Mouse (Mus musculus) lung, postnatal 14 days (tissue): ENCODE data around the gene Oxsm.

Experiments
- DNase-seq: peaks from one replicate; pipeline ENCODE4 v3.0.0; 2021

Oxsm gene

DNA sequence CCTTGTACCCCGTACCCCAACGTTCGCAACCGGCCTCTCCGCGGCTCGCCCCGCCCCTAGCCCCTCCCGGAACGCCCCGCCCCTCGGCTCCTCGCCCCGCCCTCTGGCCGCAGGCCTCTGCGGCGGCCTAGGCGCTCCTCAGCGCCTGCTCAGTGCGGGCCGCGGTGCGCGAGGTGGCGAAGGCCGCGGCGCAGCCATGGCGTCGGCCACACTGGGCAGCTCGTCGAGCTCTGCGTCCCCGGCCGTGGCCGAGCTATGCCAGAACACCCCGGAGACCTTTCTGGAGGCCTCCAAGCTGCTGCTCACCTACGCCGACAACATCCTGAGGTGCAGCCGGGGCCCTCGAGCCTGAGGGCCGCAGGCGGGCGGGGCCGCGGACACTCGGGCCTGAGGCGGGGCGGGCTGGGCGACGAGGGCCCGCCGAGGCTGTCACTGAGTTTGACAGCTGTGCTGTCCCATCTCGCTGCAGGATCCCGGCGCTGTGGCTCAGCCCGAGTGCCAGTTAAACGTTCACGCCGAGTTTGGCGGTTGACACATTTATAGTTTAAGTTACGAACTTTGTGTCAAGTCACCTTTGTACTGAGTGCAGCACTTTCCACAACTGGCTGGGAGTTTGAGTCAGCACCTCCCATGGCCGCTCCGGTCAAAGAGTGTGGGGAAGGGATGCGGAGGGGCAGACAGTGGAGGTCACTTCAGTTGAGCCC is at the start of gene Oxsm, which contains the start of gene Ngly1:
Gene Oxsm, minus strand, starts transcription at position 638 of the 704 bp plus-strand sequence.
Gene Ngly1, plus strand, starts transcription at position 110 of the 704 bp plus-strand sequence.
- peak; percentile 90 for DNase-seq

DNA sequence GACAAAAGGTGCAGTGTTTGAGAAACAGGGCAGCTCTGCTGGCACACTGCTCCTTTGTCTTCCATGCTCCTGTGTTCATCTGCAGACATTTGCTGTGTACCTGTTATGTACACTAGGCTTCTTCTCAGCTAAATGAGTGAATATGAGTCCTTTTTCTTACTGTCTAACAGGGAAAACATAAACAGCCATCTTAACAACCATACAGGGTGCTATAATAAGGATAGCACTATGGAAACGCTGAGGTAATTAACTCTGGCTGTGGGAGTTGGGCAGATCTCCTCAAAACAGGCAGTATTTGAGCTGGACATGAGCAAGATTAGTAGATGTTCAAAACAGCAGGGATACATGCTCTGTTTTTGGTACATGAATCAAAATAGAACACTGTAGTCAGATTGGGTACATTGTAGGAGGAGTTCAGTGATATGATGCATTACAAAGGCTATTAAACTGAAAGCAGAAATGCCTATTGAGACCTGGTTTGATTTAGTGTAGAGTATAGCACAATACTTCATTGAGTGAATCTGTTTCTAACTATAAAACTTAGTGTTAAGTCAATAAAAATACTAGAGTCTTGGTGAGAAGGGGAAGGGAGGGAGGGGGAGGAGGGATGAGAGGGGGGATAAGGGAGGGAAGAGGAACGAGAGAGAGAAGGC is 47.3 kb upstream of the Oxsm start:
- no peak for DNase-seq

DNA sequence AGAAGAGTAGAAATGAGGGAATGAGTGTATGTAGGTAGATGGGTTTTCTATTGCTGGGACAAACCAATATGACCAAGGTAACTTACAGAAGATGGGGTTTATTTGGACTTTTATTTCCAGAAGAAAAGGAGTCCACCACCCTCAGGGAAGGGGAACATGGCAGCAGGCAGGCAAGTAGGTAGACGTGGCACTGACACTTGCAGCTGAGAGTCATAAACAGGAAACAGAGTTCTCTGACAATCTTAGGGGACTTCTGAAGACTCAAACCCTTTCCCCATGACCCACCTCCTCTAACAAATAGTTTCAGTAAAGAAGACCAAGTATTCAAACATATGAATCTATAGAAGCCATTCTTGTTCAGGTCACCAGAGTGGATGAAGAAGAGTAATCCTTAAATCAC is 44.3 kb upstream of the Oxsm start:
- no peak for DNase-seq

DNA sequence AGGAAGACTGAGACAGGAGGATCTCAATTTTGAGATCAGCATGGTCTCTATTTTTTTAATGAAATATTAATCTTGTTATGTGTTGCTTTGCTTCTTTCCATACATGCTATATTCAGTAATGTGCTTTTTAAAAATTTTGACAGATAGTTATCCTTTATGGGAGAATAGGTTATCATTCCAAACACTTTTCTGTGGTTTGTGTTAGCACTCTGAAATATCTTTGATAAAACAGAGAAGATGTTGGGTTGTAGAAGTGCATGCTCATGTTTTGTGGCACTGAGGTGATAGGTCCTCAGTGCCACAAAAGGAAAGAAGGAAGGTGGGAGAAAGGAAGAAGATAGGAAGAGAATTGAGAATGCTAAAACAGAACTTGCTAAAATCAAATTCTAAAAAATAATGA is 43.4 kb upstream of the Oxsm start:
- no peak for DNase-seq

DNA sequence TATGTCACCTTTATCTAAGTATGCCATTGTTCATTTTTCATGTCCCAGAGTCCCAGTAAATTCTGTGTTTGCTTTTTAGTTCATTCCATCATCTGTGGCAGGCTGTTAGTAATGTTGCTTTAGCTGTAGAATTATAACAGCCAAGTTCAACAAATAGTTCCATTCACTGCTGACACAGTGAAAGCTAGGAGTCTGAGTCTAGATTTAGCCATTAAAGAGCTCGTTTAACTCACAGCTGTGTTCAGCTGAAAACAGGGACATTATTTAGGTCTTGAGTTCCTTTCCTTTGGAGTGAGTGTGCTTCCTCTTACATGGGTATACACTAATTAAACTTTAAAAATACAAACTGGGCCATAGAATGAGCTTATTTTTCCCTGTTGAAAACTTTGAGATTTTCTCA is 42.8 kb upstream of the Oxsm start:
- DNase-seq = no peak

DNA sequence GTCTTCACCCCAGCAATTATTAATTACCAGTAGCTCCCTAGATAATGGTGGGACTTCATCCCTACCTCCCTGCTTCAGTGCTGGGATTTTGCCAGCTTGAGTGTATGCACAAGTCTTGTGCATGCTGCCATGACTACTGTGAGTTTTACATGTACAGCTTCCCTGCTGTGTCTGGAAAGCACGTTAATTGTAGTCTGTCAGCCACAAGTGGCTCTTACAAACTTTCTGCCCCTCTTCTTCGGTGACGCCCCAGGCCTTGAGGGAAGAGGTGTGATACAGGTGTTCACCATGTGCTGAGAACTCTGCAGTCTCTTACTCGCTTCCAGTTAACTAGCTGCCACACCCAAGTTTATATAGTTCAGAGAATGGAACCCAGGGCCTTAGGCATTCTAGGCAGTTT is 34.4 kb upstream of the Oxsm start:
- DNase-seq = no peak

DNA sequence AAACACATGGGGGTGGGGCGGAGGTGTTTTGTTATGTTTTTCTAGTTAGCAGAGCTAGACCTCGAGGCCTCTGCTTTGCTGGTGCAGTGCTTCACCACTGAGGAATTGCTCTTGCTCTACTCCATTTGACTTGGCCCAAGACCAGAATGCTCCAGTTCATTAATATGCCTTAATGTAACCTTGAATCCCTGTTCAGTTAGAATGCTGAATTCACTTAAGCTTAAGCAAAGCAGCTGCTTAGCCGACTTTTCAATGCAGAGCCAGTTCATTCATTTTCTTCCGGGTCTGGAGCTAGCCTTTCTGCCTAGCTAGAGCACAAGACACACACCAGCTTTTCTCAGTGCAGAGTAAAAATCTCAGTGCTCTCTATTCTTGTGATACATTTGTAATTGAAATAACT is 29.6 kb upstream of the Oxsm start:
- no peak for DNase-seq

DNA sequence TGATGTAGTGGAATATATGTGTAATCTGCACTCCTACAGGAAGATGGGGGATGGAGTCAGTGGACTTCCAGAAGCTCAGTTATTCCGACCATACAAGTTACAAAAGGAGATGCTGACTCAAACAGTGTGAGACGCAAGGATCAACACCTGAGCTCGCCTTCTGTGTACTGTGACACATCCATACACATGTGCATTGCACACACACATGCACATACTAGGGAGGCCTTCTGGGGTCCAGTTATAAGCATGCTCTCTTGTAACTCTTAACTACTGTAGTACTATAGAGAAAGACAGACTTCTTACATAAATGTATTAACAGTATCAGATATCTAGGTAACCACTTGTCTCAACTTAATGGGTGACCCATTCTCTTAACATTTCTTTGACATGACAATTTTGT is 24.1 kb upstream of the Oxsm start:
- no peak for DNase-seq

DNA sequence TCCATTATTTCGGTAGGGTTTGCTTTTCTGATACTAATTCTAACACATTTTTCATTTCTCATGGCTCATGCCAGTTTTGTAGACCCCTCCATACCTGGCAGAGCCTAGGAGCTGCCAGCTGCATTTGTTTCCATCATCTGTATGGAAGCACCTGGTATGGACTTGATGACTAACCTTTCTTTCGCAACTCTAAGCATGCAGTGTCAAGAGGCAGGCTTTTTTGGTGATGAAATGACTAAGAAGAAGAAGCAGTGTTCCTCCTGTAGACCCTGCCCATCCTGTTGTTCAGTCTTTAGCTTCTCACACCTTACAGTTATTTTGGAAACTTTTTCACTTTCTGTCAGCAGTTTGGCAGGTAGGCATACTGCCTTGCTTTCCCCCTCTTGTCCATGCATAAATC is 20.2 kb upstream of the Oxsm start:
- no peak for DNase-seq

DNA sequence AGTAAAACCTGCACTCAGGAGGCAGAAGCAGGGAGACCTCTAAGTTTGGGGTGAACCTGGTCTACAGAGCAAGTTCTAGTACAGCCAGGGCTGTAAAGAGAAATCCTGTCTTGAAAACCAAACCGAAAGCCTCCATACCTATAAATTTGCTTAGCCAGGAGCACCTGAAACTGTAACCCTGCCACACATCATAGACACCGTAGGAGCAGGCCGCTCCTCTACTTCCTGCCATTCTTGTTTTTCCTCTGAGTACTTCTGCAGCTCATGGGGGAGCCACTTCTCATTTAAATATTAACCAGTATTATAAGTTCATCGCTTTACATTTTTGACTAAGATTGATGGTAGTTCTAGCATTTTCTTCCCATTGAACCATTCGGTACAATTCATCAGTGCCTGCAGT is 17.4 kb upstream of the Oxsm start:
- DNase-seq = no peak

DNA sequence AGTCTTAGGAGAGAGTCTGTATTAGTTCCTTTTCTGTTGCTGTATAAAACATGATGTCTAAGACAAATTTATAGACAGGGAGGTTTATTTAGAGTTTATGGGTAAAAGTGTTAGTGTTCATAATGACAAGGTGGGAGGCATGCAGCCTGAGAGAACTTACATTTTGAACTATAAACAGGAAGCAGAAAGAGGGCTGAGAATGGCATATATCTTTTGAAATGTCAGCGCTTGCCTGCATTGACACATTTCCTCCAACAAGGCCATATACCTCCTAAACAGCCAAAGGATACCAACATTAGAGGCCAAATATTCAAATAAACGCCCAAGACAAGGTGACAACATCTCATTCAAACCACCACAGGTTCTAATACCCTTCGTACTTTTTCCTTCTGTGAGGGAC is 12.3 kb upstream of the Oxsm start:
- no peak for DNase-seq

DNA sequence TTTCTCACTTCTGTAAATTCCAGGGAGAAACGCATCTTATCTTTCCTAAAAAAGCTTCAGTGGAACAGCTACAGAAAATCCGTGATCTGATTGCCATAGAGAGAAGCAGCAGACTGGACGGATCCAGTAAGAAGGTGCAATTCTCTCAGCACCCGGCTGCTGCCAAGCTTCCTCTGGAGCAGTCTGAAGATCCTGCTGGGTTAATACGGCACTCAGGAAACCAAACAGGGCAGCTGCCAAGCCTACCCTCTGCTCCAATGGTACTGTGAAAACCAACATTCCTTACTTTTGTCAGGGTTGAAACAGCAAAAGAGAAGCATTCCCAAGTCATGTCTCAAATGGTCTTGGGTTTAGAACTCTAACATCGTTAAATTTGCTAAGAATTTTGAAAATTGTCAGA is 10.9 kb upstream of the Oxsm start:
- DNase-seq = no peak

DNA sequence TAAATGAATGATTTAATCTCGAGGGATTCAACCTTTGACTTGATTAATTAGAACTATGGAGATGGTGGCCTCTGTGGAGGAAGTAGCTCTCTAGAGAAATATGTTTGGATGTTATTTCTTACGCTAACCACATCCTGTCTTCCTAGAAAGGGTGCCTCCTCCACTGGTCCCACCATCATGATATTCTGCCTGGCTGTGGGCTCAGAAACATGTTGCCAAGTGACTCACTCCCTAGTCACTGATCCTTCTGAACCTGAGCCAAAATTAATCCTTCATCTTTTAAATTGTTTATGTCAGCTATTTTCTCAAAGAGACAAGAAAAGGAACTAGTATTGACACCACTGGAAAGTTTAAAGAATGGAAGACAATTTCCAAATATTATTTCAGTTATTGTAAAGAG is 6.6 kb upstream of the Oxsm start:
- DNase-seq = no peak

DNA sequence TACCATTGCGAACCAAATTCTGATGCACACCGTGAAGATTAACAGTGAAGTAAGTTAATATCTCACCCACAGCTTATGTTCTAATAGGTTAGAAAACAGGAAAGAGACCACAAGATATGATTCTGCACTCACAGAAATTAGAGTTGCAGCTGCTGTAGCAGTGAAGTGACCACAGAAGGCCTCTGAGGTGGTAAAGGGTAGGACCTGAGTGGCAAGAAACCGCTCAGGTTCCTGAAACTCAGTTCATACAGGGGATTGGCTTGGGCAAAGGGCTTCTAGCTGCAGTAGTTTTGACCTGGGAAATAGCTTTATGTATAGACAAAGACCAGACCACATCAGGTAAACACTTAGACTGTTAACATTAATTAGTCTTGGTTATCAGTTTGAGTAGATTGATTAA is 6.1 kb upstream of the Oxsm start:
- DNase-seq = no peak

DNA sequence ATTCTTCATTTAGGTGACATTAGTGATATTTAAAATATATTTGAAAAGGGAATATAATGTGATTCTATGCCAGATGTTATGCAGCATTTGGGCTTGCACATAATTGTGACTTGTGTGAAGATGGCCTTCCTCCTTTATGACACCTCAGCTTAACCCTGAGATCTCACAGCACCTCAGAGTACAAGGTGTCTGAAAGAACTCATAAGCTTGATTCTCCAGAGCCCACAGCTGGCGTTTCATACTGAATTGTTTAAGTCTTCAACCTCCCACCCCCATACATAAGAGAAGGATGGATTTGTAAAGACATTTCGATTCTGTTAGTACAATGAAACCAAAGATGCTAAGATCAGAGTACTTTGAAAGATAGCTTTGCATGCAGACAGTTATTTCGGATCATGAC is 491 bp upstream of the Oxsm start:
- DNase-seq = no peak

DNA sequence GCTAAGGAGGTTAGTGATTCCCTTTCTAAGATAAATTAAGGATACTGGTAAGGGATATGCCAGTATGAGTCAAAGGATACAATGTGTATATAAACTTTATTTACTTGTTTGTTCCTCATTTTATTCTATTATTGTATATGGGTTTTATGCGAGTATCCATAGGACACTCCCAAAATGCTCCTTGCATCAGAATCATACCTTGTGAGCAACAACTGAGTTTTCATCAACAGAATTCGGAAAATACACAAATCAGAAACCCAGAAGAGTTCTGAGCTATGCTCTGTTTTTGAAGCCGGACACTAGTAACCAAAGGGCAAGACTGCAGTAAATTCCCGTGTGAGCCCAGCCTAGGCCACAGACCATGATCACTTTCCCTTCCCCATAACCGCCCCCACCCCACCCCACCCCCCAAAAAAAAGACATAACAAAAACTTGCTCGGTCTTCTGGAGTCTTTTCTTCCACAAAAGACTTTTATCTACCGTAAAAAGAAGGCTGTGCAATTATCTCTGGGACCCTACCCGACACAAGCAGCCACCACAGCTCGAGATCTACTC is 928 bp downstream of the Oxsm start:
- no peak for DNase-seq

DNA sequence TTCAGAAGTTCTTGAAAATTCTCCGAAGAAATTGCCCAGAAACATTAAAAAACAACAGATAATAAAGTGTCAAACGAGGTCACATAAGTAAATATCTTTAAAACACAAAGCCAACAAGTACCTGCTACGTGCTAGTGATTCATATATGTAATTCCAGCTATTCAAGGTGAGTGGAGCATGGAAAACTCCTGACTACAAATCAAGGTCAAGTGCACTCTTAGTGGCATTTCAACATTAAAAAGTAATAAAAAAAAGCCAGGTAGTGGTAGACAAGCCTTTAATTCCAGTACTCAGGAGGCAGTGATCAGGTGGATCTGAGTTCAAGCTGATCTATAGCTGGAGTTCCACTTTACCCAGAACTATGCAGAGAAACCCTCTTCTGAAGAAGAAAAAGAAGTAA is 1.5 kb downstream of the Oxsm start:
- no peak for DNase-seq

DNA sequence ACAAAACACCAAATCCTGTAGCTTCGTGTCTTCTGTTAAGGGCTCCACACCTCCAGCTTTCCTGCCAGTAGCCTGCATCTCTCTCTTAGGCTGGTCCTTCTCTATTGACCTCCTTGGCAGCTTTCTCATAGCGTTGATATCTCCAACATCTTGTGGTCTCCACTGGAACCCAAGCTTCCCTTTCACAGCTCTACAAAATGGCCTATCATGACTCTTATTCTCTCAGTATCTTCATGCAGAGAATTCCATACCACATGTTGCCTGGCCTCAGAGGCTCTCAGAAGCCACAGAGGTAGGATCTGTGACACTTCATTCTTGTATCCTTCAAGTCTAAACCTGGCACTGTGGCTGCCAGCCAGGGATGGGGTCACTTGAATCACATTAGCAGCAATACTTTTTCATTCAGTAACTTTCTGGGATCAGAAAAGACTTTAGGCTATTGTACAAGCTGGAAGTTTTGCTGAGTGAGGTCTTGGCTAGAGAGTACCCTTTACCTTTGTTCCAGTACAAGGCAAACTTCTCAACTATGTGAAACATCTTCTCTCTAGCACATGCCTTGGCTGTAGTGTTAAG is 3.2 kb downstream of the Oxsm start:
- DNase-seq = no peak

DNA sequence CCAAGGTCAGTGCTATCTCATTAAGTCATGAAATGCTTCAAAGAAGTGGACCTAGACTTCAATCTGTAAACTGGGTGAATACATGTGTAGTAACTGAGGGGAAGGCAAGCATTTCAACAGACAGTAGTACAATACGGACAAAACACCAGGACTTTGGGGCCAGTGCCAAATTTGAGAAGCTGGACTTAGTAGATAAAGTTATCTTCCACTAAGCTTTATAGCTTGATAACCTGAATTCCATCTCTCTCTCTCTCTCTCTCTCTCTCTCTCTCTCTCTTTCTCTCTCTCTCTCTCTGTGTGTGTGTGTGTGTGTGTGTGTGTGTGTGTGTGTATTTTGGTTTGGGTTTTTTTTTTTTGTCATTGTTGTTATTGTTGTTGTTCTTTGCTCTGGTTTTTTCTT is 4.5 kb downstream of the Oxsm start:
- DNase-seq = no peak

DNA sequence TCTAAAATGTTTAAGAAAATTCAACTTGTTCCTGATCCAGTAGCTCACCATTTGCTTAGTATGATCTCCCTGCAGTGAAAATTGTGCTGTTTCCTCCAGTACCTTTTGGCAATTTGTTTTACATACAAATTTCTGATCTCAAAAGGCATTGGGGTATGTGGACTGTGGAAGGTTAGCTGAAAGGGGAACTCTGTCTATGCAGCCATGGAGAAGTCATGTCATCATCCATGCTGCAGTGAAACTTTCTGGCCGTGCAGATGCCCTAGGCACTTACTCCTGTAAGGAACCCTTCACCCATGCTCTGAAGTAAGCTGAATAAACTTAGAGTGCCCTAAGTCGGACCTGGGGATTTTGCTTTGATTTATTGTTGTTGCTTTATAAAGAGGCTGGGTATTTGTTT is 5.2 kb downstream of the Oxsm start:
- DNase-seq = no peak

DNA sequence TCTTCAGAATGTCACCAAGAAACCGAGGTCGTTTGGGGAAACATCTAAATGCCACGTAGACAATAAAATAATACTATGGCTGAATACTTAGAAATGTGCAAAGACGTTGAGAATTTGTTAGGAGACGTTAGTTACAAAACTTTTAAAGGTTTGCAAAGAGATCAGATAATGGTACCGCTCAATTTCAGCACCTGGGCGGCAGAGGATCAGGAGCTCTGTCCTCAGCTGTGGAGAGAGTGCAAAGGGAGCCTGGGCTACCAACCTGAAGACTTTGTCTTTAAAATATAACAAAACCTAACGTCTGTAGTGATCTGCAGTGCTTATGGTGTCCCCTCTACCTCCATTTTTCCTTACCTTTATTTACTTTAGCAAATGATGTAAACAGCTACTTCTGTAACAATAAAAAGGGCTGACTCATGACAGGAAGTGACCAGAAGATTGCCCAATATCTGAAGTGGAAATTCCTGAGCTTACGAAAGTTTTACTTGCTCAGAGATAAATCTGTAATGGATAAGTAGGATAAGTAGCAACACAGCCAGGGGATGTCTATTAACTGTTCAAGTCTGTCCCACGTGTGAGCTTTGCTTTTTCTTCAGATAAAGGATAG is 5.9 kb downstream of the Oxsm start:
- DNase-seq = peak; percentile 25

DNA sequence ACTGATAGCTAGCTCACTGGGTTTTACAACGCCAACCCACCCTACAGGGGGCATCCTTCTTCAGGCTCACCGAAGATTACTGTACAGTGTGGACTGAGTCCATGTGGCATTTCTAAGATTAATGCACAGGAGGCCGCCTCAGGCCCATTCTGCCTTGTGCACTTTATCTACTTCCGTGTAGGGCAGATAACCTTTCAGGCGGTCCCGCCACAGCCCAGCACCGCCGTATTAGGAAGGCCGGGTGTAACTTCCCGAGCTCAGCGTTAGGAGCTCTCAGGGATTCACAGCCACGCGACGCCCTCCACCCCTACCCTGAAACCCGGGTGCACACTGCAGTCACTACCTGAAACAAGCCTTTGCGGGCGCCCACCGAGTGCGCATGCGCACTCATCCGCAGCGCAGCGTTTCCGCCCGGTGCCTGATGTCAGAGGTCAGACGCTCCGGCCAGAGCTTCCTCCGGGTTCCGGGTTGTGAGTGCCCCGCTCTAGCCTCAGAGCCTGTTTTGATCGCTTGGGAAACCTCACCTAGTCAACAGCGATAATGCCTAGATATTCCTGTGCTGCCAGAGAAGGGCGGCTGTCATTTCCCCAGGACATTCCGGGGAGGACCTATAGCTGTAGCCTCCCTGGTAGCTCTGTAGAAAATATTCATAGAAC is 6.5 kb downstream of the Oxsm start:
- DNase-seq = peak; percentile 91

DNA sequence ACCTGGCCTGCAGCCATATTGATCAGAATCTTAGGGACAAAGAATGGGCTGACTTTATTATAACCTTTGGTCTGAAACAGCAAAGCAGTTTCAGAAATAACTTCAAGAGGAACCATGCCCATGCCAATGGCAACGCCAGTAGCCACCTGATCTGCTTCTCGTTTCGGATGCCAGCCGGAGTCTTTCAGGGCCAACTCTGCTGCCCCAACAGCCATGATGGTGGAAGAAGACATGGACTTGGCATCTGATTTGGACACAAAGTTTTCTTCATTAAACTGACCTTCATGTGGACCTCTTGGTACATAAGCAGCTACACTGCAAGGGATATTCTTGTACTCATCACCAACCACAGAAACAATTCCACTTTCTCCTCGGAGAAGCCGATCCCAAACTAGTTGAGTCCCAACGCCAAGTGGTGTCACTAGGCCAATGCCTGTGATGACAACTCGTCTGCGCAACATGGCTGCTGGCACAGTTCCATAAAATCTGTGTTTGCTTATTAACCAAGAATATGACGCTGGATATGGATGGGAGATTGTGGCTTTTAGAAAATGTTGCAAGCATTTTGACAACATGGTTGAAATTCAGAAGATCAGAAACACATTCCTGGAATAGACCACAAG is 7.3 kb downstream of the Oxsm start:
- no peak for DNase-seq
